Mouse (Mus musculus): ENCODE data around the gene Gm3604. TPM values are rescaled to one million over a fixed set of nuclear protein-coding genes. Genes with fewer than 3 reads are reported as not detected.
A peak's percentile ranks its signal among the peaks of the same experiment; 100 is the strongest.
"Not testable (repeated sequence)": the region's sequence is repeated elsewhere in the genome, so short reads cannot be mapped to it uniquely, and the experiment has no call there.

The Gm3604 gene
- 1.1 and 1.3 TPM in 2 replicates for polyA plus RNA-seq (2015; fragmentation: Nextera tagmentation; extraction: Ambion mirVana)

GRCm38 (mm10) chr13:62382952-62383351, at the start of gene Gm3604:
Gene Gm3604, minus strand, starts transcription at chr13:62383177.
- not testable (repeated sequence) for H3K36me3 ChIP-seq (replicated peaks; ENCODE audit: insufficient read depth, low read length); H3K9me3 ChIP-seq (ENCODE audit: low read length); H3K27me3 ChIP-seq (ENCODE audit: insufficient read depth, low read length); H3K4me1 ChIP-seq (ENCODE audit: insufficient read depth); H3K27ac ChIP-seq (ENCODE audit: low read depth)
- DNase-seq (peak; percentile 54), ATAC-seq (peak; percentile 56; the same call in 1 of the 2 replicates)
- Histone ChIP-seq H3K4me2 (ENCODE audit: low read depth, low read length) (peak within 1 kb of the TSS; percentile 65), H3K9ac (replicated peaks) (peak within 1 kb of the TSS; percentile 64), H3K4me3 (ENCODE audit: low read depth, low read length) (peak within 1 kb of the TSS; percentile 59)
- WGBS (ENCODE audit: insufficient replicate concordance): 8% methylated on average over 13 of the region's 13 CpGs

GRCm38 (mm10) chr13:62399206-62399605, 16.2 kb upstream of the Gm3604 start:
- 0 out of 2 replicates have a peak, but pooled peaks have one; percentile 3 for TF ChIP-seq CTCF (IDR thresholded peaks at IDR 0.05; ENCODE audit: low read depth)
- not testable (repeated sequence) for DNase-seq; H3K27ac ChIP-seq (ENCODE audit: low read depth); H3K9ac ChIP-seq (replicated peaks); H3K36me3 ChIP-seq (replicated peaks; ENCODE audit: insufficient read depth, low read length); H3K27me3 ChIP-seq (ENCODE audit: insufficient read depth, low read length); H3K4me1 ChIP-seq (ENCODE audit: insufficient read depth); H3K4me3 ChIP-seq (ENCODE audit: low read depth, low read length); H3K9me3 ChIP-seq (ENCODE audit: low read length); H3K4me2 ChIP-seq (ENCODE audit: low read depth, low read length); ATAC-seq
- WGBS (ENCODE audit: insufficient replicate concordance): 61% methylated on average over 3 of the region's 3 CpGs

- not testable (repeated sequence) for DNase-seq; H3K27ac ChIP-seq (ENCODE audit: low read depth); H3K4me2 ChIP-seq (ENCODE audit: low read depth, low read length); H3K9ac ChIP-seq (replicated peaks); H3K36me3 ChIP-seq (replicated peaks; ENCODE audit: insufficient read depth, low read length); ATAC-seq; H3K4me1 ChIP-seq (ENCODE audit: insufficient read depth); H3K9me3 ChIP-seq (ENCODE audit: low read length); H3K27me3 ChIP-seq (ENCODE audit: insufficient read depth, low read length); H3K4me3 ChIP-seq (ENCODE audit: low read depth, low read length)
- WGBS (ENCODE audit: insufficient replicate concordance): 81% methylated on average over 8 of the region's 8 CpGs
Observed at GRCm38 (mm10) chr13:62390076-62390620, 7.2 kb upstream of the Gm3604 start.

DNA sequence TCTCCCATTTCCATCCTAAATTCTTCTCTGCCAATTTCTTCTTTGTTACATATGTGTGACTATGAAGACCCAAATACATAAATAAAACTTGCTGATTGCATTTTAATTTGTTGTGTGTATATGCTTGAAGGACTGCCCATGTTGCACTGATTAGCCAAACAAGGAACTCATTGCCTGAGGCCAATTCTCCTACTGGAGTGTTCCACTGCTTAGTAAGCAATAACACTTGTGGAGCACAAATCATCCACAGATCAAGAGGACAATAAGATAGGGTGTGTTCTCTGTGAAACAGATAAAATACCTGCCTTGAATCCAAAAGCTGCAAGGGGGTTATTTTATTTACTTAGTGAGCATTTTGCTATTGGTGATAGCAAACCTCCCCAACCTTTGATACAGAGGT, 51.2 kb downstream of the Gm3604 start:
- no peak for DNase-seq
- no peak overlapping the region for H3K4me3 ChIP-seq (ENCODE audit: low read depth, low read length)
- no peaks in the 10 kb centered on the region for H3K4me1 ChIP-seq (ENCODE audit: insufficient read depth)
- H3K4me2 ChIP-seq (ENCODE audit: low read depth, low read length): no peak overlapping the region
- H3K9ac ChIP-seq (replicated peaks): no peak overlapping the region
- H3K27ac ChIP-seq (ENCODE audit: low read depth): no peak overlapping the region
- H3K27me3 ChIP-seq (ENCODE audit: insufficient read depth, low read length): no peaks in the 10 kb centered on the region
- no peaks in the 10 kb centered on the region for H3K36me3 ChIP-seq (replicated peaks; ENCODE audit: insufficient read depth, low read length)
- TF ChIP-seq CTCF (IDR thresholded peaks at IDR 0.05; ENCODE audit: low read depth): no peak
- TF ChIP-seq EP300 (IDR thresholded peaks at IDR 0.05; ENCODE audit: low read depth): no peak
- H3K9me3 ChIP-seq (ENCODE audit: low read length): peaks cover 3% of the 10 kb centered on the region; the same call in 1 of the 2 replicates
- no peak for ATAC-seq

DNA sequence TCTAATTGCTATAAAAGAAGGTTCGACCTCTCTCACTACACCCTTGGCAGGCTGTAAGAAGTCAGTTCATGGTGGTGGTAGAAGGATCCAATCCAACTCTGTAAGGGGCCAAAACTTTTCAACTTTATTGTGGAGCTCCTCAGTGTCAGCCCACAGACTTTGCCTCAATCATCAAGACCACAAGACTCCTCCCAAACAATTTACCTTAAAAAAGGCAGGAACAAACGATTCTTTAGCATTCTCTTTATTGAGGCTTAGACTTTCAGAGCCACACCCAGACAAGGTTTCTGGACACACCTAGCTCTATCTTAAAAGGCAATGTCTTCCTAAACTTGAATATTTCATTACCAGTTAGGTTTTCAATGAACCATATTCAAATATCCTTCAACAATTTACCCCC, 51.6 kb downstream of the Gm3604 start:
- 57% methylated on average over 2 of the region's 2 CpGs for WGBS (ENCODE audit: insufficient replicate concordance)
- Histone ChIP-seq H3K4me1 (ENCODE audit: insufficient read depth) (no peaks in the 10 kb centered on the region), H3K27ac (ENCODE audit: low read depth) (no peak overlapping the region), H3K27me3 (ENCODE audit: insufficient read depth, low read length) (no peaks in the 10 kb centered on the region), H3K4me2 (ENCODE audit: low read depth, low read length) (no peak overlapping the region), H3K9me3 (ENCODE audit: low read length) (peaks cover 3% of the 10 kb centered on the region; the same call in 1 of the 2 replicates), H3K36me3 (replicated peaks; ENCODE audit: insufficient read depth, low read length) (no peaks in the 10 kb centered on the region), H3K4me3 (ENCODE audit: low read depth, low read length) (no peak overlapping the region), H3K9ac (replicated peaks) (no peak overlapping the region)
- ATAC-seq: no peak
- DNase-seq: no peak
- TF ChIP-seq EP300 (IDR thresholded peaks at IDR 0.05; ENCODE audit: low read depth) (no peak), CTCF (IDR thresholded peaks at IDR 0.05; ENCODE audit: low read depth) (no peak)

Small RNA genes within 50 kb of the gene (microRNA-seq; reads per million reads assigned to microRNA genes)
- gene Gm25933: not detected

Other genes starting within 250 kb of the Gm3604 start
- 0.97 and 2.2 TPM in 2 replicates for gene Gm49359, start 83.7 kb upstream of the Gm3604 start, polyA plus RNA-seq (2015; fragmentation: Nextera tagmentation; extraction: Ambion mirVana)
- 0.66 TPM in 1 of 2 replicates, not detected in the other for gene Zfp935, start 175.3 kb upstream of the Gm3604 start, polyA plus RNA-seq (2015; fragmentation: Nextera tagmentation; extraction: Ambion mirVana)
- 2.8 and 2.9 TPM in 2 replicates for gene Zfp934, start 188.0 kb upstream of the Gm3604 start, polyA plus RNA-seq (2015; fragmentation: Nextera tagmentation; extraction: Ambion mirVana)
- gene 6720489N17Rik, start 241.0 kb upstream of the Gm3604 start, polyA plus RNA-seq (2015; fragmentation: Nextera tagmentation; extraction: Ambion mirVana): 1.3 and 1.4 TPM in 2 replicates

Measured in liver, postnatal 0 days (tissue).